Mouse (Mus musculus) ES-Bruce4 (cell line): ENCODE measurements at regions not wholly inside any gene's neighbourhood (a gene's known extent, or its start where the extent isn't known, plus 50 kb on each side); places are given as distances from the start of the nearest gene placed in this dataset.

Experiments
- CTCF ChIP-seq: IDR thresholded peaks from one replicate; pipeline ENCODE4 v1.8.1; 2011; ENCODE audit warnings: low read depth, low read length
- EP300 ChIP-seq: IDR thresholded peaks from 2 replicates; pipeline ENCODE4 v1.6.1; 2011; ENCODE audit warnings: low read depth, low read length; ENCODE audit not compliant: insufficient read depth
- POLR2A ChIP-seq: IDR thresholded peaks from one replicate; pipeline ENCODE4 v1.8.1; 2011; ENCODE audit warnings: low read length; ENCODE audit not compliant: insufficient read depth

DNA sequence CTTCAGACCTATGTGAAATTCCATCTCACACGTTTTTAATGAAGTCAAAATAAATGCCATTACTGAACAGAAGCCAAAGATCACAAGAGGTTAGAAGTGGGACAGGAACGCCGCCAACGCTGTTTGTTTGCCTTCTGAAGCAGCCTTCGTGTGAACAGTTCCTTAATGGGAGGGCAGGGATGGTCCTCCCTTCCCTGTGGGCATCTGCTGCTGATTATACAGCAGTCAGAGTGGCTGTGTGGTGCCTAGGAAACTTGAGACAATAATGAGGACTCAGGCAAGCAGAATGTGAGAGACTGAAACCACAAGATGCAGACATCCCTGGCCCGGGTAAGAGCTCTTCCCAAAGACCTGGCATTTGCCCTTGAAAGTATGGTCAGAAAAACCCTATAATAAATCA, 164.3 kb downstream of the Cxcl12 start:
- TF ChIP-seq POLR2A (no peak), EP300 (no peak), CTCF (no peak)
